Mouse (Mus musculus) megakaryocyte, adult 5-6 weeks (primary cell): ENCODE measurements around the gene Lrrk1. TPM values are rescaled to one million over a fixed set of nuclear protein-coding genes. Genes with fewer than 3 reads are reported as not detected.
A peak's percentile ranks its signal among the peaks of the same experiment; 100 is the strongest.

Source experiments
- ATAC-seq: 2 replicates; pipeline ENCODE4 v1.8.0; 2016; ENCODE audit warnings: mild to moderate bottlenecking, inconsistent platforms; ENCODE audit not compliant: poor library complexity, severe bottlenecking
- total RNA-seq, 2 experiments: library from RNA; stranded (forward) in 1 of 2; stranded (reverse) in 1 of 2; fragments of 153-499, 151-499 nt in 1 of 2; fragments of 221-1000, 200-1000 nt in 1 of 2; gene quantifications; 2 replicates each; pipeline versions ENCODE4 v1.2.3 to v1.2.4; 2015 to 2017

The Lrrk1 gene
- total RNA-seq, 2 experiments from 2014 or later, result 20.6 to 27.9 TPM

DNA sequence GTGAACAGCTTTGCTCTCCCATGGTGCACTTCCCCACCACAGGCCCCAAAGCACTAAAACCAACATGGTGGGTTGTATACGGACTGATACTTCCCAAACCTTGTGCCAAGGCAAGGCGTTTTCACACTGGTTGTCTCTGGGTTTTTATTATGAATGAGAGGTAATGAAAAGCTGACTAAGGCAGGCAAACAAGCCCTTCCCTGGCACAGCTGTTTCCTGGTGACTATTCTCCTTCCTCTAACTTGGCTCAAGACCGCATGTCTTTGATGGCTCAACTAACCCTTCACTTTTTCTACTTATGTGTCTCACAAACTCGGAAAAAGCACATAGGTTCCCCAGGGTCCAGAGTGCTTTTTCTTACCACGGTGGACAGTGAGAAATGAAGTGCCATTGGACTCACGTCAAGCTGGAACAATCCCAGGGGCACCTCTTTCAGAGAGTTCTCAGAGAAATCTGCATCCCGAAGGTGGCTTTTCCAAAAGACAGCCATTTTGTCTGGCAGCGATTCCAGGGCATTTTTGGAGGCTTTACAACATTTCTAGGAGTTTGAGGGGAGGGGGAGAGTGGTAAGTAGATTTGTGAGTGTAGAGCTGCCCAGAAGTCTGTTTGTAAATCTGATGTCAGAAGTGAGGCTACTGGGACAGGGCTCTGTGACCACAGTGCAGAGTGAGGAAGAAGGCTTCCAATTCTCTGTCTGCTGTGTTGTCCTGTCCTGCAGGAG lies 83.0 kb downstream of the Lrrk1 start:
- no peak for ATAC-seq

DNA sequence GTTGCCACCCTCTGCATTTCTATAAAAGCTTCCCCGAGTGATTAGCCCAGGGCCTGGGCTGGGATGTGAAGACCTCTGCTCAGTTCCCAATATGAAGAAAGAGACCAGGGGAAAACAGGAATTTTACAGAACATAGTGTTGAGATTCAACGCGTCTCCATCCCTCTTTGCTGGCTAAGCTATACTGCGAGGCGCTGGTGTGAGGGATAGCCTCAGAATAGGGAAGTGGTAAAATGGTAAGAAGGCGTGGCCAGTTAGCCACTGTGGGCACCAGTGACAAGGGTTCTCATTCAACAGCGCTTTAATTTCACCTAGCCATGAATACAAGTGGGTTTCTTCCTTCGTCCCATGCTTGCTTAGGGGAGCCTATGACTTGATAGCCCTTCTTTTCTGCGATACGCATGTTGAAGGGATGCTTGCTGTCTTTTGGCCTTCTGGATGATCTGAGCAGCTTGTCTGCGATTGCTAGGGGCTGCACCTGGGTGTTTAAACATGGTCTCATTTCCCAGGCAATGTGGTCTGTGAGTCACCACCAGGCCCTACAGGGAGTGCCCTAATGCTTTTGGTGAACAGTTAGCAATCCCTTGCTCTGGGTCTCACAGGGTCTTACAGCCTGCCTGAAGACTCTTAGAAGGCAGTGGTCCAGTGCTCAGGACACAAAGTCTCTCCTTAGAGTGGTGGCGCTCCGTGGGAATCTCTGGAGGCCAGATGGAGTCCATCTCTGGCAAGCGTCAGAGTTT lies 84.1 kb downstream of the Lrrk1 start:
- ATAC-seq, result peak; percentile 85

DNA sequence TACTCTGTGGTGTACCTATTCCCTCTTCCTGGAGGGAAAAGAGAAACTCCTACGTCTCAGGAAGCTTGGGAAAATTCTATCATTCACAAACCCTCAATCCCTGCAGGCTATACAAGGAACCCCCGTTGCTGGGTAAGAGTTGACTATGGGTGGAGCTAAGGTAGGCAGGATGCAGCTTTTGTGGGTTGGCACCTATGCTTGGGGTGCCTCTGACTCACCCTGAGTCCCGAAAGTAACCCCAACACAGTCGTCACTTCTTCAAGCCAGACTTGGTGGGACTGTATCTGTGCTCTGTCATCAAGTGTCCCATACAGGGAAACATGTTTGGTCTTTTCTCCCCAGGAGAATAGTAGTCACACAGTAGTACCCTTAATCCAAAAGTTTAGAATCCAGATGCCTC lies 86.7 kb downstream of the Lrrk1 start:
- ATAC-seq, result 0 out of 2 replicates have a peak, but pooled peaks have one; percentile 10

DNA sequence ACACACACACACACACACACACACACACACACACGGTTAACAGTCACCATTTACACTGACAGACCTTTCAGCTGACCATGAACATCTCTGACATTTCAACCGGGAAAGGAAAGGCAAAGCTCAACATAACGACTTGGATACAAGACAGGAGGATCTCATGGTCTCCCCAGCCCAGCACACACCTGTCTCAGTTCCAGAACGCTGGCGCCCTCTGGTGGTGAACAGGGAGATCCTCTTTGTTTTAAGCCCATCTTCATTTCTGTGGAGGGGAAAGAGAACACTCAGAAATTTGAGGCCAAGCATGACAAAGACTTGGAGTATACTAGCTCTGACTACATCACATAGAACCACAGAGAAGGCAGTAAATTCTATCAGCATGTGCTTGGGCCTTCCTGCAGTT lies 87.5 kb downstream of the Lrrk1 start:
- ATAC-seq, result peak; percentile 56

DNA sequence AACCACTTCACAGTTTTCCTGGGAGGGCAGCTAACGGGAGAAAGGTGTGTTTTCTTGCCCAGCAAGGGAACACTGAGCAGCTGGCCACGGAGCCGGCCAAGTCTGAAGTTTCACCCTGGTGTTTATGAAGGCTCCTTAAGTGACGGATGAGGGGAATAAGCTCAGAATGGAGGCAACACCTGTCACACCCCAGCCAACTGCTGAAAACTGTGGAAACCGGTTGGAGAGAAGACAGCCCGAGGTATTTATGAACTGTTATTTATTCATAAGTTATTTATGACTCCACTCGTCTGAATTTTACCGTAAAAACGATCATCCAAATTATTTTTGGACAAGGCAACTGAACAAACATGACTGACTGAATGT lies 90.5 kb downstream of the Lrrk1 start:
- ATAC-seq, result no peak

DNA sequence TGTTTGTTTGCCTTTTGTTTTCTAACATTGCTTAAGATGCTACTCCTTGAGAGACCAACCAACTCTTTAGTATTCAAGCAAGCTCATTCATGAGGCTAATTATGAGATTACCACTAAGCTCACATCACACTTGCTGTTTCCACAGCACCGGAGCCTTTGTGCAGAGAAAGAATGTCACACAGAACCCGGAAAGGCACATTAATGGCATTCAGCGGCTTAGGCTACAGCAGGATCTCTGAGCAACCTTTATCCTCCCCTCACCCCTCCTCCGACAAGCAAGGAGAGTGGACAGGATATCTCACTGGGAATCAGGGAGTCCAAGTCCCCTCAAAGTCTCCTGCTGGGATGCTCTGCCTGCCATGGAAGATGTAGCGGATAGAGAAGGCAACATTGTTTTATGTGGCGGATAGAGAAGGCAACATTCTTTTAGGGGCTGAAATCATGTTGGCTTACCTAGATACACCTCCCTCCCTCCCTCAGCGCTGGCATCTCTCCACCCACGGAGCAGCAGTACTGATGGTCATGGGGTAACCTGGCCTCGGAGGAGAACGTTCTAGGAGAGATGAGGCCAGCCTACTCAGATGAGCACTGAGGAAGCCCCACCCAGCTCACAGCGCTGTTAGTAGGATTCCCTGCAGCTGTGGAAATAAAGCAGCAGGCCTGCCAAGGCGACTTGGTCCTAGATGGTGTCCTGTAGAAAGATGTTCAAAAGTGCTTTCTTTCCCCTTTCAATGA lies 91.1 kb downstream of the Lrrk1 start:
- no peak for ATAC-seq

DNA sequence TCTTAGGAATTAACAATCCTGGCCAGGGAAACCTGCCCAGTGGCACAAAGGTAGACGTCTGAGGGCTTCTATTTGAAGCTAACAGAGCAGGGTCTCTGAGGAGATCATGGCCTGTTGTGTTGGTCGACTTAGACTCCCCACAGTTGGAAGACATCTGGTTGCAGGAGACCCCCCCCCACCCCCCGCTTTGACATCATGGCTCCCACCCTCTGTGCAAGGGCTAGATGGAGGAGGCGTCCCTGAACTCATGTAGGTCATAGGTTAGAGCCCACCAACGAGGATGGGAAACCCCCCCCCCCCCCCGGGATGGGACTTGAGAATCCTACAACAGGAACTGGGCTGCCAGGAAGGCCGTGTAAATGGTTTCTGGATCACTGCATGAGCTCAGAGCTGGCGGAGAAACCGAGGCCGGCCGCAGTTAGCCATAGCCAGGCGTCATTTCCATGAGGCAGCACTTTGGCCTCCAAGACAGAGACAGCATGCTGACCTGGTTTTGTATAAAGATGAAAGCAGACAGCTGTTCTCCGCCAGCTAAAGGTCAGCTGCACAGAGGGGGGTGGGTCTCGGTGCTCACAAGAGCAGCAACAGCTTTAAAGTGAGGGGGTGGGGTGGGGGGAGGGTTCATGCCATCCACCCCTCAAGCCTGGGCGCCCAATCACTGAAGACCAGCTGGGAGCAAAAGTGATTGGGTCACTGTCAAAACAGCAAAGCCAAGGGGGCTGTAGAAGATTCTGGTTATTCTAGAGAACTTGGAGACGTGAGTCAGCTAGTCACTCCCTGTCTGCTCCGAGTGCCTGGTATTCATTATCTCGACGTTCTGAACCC lies 95.4 kb downstream of the Lrrk1 start:
- ATAC-seq, result no peak

DNA sequence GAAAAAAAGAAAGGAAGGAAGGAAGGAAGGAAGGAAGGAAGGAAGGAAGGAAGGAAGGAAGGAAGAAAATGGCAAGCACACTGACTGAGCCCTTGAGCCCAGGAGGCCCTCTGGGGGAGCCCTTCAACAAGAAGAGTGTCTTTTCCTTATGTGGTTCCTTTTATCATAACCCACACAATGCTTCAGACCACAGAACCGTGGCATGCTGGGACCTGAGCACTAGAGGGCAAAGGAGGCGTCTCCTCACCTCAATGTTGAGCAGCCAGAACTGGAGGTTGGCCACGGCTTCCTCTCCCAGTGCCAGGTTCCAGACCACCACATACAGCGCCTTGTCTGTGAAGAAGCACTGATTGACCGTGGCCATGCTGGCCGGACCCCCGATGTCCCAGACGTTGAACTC lies 96.1 kb downstream of the Lrrk1 start:
- ATAC-seq, result peak; percentile 66

DNA sequence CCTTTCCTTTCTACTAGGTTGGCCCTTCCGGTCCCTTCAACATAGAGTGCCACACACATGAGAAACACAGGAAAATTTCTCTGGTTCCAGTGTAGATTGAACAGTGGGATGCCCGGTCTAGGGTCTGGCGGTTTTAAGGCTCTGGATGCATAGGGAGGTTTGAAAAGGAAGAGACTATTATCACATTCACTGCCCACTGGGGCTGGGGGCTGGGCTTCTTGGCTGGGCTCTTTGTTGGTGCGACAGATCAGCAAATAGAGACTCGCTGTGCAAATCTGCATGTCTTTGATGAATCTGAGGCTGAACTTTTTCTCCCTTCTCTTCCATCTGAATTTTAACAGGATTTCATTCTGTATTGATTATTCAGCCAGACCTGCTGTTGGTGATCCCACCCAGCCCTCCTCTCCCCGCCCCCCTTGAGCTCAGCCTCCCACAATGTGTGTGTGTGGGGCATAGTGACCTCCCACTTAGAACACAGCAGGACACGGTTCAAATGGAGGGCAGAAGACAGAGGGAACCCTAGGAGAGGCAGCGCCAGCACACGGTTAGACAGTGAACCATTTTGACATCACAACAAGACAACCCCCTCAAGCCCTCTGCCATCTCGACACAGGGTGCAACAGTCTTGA lies 105.1 kb downstream of the Lrrk1 start:
- no peak for ATAC-seq

DNA sequence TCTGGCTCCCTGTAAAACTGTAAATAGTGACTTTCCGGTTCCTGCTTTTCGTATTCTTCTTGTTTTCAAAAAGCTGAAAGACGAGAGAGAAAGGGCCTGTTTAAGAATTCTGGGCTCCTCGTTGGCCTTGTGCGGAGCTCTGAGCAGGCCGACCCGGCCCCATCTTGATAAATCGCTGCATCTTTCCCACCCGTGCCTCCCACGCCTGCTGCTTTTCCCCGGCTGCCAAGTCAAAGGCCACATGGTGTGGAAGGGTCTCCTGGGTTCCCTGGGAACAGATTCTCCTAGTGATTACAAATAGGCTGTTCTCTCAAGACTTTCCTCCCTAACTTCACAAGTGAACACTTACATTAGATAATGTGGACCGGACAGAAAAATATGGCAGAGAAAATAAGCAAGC lies 105.9 kb downstream of the Lrrk1 start:
- ATAC-seq, result no peak

DNA sequence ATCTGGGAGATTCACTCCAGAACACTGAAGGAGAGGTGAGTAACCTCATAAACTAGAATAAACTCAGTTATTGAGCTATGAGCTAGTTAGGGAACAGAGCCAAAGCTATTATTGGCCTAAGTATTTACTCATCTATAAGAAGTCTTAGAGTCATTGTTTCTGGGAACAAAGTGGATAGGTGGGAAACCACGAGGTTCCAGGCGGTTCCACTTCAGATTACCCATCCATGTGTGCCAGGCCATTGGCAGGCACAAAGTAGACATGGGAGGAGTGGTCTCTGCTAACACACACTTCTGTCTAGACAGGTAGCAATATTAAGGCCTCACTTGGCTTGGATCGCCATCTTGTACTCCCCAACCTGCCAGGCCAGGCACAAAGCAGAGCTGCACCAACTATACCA lies 110.1 kb downstream of the Lrrk1 start:
- ATAC-seq, result no peak

DNA sequence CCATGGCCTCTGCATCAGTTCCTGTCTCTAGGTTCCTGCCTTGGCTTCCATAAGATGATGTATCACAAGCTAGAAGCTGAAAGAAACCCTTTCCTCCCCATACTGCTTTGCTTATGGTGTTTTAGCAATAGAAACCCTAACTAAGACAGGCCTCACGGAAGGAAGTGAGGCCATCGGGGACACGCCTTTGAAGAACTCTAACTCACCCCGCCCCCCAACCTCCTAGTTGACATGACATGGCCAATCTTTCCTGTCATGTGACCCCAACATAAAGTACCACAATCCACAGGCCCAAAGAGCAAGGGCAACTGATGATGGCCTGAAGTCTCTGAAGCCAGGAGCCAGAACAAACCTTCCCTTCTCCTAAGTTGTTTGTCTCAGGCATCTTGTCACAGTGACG lies 114.7 kb downstream of the Lrrk1 start:
- peak; percentile 63 for ATAC-seq

DNA sequence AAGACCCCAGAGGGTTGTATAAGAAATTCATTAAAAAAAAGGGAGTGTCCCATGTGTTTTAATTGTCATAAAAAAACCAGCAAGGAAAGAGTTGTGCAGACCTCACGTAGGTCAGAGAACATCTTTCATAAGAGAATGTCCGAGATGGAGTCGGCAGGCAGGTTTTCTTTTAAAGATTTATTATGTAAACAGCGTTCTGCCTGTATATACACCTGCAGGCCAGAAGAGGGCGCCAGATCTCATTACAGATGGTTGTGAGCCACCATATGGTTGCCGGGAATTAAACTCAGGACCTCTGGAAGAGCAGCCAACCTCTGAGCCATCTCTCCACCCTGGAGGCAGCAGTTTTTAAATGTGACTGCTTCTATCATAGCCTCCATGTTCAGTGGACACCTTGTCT lies 116.9 kb downstream of the Lrrk1 start:
- ATAC-seq, result no peak

DNA sequence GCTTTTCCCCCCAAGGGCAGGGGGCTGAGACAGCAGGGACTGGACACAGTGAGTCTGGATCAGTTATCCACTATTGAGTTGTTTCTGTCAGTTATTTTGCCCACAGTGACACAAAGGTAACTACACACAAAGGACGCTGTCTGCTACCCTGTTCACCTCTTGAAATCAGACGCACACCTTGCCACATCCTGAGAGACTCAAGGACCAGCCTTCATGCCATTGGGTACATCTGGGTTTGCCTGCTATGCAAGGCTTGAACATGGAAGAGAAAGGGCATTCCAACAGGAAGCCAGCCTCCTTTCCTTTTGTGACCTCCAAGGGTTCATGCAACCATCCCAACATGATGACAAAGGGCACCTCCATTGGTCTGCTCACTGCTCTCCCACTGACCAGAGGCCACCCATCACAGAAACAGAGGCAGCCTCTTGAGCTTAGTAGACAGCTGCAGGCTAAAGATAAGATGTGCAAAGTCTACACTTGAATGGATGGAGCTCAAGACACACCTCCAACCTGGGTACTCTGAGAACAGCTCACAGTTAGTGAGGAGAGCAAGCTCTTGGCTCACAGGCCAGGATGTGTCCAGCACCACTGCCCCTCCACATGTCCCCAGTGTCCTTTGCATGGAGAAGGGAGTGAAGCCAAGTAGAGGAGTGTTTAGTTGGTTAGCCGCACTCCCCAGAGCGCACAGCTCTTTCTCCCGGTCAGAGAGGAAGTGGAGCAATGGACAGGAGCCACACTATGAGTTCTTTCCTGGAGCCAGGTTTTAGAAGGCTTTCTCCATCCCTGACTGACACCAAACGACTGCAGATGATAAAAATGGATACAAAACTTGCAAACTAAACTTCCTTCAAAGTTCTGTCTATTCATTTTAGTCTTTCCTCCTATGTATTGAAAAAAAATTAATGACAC lies 121.0 kb downstream of the Lrrk1 start:
- no peak for ATAC-seq

DNA sequence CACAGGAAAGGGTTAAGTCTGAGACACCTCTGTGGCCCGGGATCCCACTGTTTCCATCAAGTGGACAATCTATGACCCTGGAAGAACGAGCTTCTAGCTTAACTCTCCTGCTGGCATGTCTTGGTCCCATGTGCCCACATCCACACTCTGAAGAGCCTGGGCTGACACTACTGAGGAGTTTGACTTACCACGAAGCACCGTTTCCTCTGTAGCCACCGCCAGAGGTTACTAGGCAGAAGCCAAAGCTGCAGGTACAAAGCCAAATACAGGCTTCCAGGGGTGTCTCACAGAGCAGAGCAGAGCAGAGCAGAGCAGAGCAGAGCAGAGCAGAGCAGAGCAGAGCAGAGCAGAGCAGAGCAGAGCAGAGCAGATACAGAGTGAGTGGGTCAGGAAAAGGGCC lies 124.7 kb downstream of the Lrrk1 start:
- no peak for ATAC-seq

DNA sequence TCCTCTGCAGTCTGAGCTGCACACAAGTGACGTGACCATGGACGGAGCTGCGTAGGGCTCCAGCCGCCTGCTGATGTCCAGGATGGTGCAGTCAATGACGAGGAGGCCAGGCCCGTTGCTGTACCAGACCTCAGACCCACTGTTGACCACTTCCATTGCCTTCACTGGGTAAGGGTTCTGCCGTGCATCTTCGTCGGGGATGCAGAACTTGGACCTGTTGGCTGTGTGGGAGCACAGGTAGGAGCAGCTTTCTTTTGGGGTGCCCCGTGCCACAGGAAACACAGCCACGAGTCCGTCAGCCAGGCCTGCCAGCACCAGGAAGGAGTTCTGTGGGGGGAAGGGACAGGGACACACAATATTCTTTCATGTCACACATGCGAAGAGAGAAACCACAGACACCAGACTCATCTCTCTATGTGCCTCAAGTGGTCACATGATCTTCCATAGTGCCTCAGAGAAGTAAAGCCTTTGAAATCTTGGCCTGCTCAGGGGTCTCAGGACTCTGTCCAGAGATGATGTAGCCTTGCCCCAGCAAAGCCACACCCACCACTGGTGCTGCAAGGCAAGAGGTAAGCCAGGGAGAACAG lies 125.5 kb downstream of the Lrrk1 start:
- peak; percentile 53 for ATAC-seq

DNA sequence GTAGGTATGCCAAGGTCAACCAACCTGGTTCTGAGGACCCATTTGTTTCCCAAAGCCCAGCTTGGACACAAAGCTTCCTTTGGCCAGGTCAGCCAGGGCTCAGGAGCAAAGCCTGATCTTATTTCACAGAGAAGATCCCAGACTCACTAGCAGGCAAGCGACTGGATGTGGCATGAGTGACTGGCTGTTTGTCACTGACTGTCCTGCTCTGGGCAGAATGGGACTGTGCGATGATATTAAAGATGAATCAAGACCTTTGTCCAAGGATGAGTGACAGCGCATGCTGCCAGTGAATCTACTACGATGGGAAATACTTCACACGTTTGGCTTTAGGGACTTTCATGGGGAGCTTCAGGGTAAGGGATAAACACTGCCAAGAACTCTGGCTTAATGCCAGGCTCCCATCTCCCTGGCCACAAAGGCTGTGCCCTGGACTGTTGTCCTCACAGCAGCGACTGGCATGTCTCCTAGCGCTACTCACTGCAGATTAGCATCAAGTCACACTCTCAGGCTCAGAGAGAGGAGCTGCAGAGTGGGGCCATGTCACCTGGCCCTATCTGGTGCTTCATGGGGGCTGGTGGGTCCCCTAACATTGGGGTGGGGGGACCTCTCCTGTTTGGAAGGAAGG lies 127.3 kb downstream of the Lrrk1 start:
- ATAC-seq, result no peak

DNA sequence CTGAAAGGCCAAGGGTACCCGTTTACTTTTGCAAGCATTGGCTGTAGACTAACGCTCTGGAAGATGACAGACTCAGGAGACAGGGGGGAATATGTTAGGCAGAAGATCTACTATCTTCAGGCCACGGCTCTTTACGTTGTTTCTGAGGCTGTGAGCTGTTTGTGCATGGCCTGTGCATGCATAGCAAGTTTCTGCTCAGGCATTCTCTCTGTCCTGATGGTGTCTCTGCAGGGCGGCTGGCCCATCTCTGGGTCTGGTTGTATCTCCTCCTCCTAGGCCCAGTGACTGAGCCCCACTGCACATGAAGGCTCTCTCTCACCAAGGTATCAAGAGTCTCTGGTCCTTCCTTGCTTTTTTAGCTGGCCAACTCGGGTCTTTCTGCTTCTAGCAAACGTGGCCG lies 127.9 kb downstream of the Lrrk1 start:
- ATAC-seq, result no peak
